Mouse (Mus musculus): Measurements from ENCODE around the gene Gpr176. TPM values are rescaled to one million over a fixed set of nuclear protein-coding genes. Genes with fewer than 3 reads are reported as not detected.

Gene Gpr176
- polyA plus RNA-seq, 1 experiment from 2014 or later: 2.1 TPM

DNA sequence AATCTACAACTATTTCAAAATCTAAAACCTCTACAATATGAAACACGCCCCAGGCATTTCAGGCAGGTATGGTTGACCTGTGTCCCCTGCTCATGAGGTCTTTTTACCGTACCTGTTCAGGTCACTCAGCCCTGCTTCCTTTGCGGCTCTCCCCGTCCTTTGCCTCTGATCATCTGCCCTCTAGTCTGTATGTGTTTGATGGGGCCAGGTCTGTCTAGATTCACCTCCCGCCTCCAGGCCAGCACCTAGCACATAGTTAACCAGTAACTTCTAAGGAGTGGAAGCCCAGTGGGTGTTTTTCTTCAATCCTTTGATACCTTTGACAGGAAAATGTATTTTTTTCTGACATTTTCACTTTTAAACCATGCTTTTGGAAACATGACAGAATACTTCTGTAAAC is 26.5 kb upstream of the Gpr176 start:
- no peak for ATAC-seq
- Histone ChIP-seq H3K9ac (replicated peaks) (no peak overlapping the region), H3K4me3 (replicated peaks) (no peak overlapping the region), H3K9me3 (no peaks in the 10 kb centered on the region), H3K27me3 (no peaks in the 10 kb centered on the region), H3K27ac (no peak overlapping the region), H3K36me3 (peaks cover 9% of the 10 kb centered on the region; the same call in 1 of the 2 replicates), H3K4me2 (replicated peaks) (no peak overlapping the region), H3K4me1 (replicated peaks) (0 out of 2 replicates have a peak, but pooled peaks cover 4% of the 10 kb centered on the region)
- 93% methylated on average over 5 of the region's 5 CpGs for WGBS

DNA sequence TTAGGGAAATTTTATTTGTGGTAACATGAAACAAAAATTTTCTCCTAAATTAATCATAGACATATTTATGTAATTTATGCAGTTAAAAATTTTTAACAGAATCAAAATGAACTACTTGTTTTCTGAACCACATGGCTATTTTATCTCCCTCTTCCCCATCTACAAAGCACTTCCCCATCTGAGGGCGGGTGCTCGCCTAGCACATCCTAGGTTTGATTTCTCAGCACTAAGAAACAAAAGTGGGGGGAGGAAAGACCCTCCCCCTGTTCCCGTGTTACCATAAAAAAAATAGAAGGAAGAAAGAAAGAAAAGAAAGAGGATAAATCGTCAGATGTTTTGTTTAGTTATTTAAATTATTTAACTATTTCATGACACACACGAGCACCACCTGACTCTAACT is 18.0 kb upstream of the Gpr176 start:
- 76% methylated on average over 5 of the region's 5 CpGs for WGBS
- no peak for ATAC-seq
- H3K4me3 ChIP-seq (replicated peaks): no peak overlapping the region

DNA sequence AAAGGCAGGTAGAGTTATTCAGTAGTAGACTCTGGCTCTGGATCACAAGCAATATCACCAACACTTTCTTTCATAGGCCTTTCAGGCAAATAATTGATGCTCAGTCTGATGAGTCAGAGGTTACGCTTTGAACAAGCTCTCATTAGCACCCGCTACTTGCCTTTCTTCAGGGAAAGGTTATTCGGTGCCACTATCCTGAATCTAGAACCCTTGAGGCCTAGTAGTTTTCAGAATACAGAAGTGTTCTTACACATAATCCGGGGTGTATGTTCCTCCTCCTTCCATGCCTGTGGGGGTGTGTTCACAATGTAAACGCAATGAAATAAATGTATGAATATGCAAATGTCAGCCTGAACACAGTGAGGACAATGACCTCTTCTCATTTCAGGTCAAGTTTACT is 16.9 kb upstream of the Gpr176 start:
- Histone ChIP-seq H3K4me2 (replicated peaks) (no peak overlapping the region), H3K4me3 (replicated peaks) (no peak overlapping the region), H3K4me1 (replicated peaks) (peaks cover 17% of the 10 kb centered on the region), H3K36me3 (no peaks in the 10 kb centered on the region), H3K9me3 (no peaks in the 10 kb centered on the region), H3K27ac (no peak overlapping the region), H3K9ac (replicated peaks) (no peak overlapping the region), H3K27me3 (no peaks in the 10 kb centered on the region)
- 83% methylated on average over 5 of the region's 5 CpGs for WGBS
- no peak for ATAC-seq

More for the DNA sequence above, 18.0 kb upstream of the Gpr176 start:
- no peak overlapping the region for H3K9ac ChIP-seq (replicated peaks)
- no peaks in the 10 kb centered on the region for H3K36me3 ChIP-seq
- no peaks in the 10 kb centered on the region for H3K27me3 ChIP-seq
- H3K9me3 ChIP-seq: no peaks in the 10 kb centered on the region
- peaks cover 17% of the 10 kb centered on the region for H3K4me1 ChIP-seq (replicated peaks)
- H3K4me2 ChIP-seq (replicated peaks): no peak overlapping the region
- no peak overlapping the region for H3K27ac ChIP-seq

DNA sequence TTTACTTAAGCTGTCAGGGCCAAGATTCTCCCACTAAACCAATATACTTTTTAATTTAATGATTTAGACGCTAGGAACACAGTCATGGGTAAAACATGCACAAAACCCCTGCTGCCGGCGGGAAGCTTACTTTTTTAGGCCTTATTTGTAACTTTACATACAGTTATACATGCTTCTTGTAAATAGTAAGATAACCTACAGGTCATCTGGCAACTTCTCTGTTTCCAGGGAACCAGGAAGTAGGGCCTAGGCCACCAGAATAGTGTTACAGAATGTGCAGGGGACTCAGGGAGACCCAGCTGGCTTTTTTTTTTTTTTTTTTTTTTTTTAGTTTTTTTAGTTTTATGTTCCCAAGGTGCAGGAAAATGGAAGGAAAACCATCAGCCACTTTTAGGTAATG is 16.4 kb upstream of the Gpr176 start:
- 77% methylated on average over 3 of the region's 3 CpGs for WGBS
- H3K4me3 ChIP-seq (replicated peaks): peak overlapping the region; percentile 82
- ATAC-seq: no peak
- no peaks in the 10 kb centered on the region for H3K27me3 ChIP-seq
- H3K4me2 ChIP-seq (replicated peaks): peak overlapping the region; percentile 71
- H3K4me1 ChIP-seq (replicated peaks): peaks cover 17% of the 10 kb centered on the region
- no peak overlapping the region for H3K9ac ChIP-seq (replicated peaks)
- H3K36me3 ChIP-seq: no peaks in the 10 kb centered on the region
- no peak overlapping the region for H3K27ac ChIP-seq
- no peaks in the 10 kb centered on the region for H3K9me3 ChIP-seq

DNA sequence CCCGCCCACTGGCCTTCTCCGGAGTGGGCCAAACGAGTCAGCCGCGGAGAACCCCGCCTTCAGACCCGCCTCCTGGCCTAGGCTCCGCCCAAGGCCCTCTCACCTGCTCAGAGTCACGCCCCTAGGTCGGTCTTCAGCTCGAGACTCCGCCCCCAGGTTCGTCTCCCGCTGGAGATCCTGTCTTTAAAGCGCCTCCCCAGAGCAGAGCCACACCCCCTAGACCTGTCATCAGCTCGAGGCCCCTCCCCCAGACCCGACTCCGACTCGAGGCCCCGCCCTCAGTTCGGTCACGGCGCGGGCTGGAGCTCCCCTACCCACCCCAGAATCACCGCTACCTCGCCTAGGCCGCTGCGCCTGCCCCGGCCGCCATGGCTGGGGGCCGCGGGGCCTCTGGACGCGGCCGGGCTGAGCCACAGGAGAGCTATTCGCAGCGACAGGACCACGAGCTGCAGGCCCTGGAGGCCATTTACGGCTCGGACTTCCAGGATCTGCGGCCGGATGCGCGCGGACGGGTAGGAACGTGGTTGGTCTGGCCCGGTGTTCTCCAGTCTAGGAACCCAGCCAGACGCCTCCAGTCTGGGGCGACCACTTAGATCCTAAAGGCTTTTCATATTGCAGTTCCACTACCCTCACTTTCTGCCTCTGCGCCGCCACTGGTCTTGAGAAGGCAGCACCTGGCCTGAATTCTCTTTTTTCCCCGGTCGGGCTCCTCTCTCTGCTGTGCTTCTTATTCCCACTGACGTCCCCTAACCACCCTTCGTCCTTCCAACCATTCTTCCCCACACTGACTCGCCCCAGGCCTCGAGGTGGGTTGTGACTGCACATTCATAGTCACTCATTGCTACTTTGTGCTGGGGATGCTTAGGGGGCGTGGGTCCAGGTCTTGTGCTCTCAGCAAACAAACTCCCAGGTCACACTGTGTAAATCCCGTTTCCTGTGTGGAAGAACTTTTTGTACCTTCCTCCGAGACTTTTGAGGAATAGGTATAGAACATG is 15.4 kb upstream of the Gpr176 start, which contains the start of gene Eif2ak4:
Gene Eif2ak4, plus strand, starts transcription at position 278 of the 995 bp plus-strand sequence.
- under 1% methylated on average over 61 of the region's 61 CpGs for WGBS
- H3K36me3 ChIP-seq: no peaks in the 10 kb centered on the region
- H3K27me3 ChIP-seq: no peaks in the 10 kb centered on the region
- H3K9ac ChIP-seq (replicated peaks): peak within 1 kb of the TSS; percentile 86
- peaks cover 17% of the 10 kb centered on the region for H3K4me1 ChIP-seq (replicated peaks)
- peak; percentile 98 for ATAC-seq
- H3K27ac ChIP-seq: peak within 1 kb of the TSS; percentile 90
- H3K9me3 ChIP-seq: no peaks in the 10 kb centered on the region
- H3K4me2 ChIP-seq (replicated peaks): peak within 1 kb of the TSS; percentile 71
- H3K4me3 ChIP-seq (replicated peaks): peak within 1 kb of the TSS; percentile 82

DNA sequence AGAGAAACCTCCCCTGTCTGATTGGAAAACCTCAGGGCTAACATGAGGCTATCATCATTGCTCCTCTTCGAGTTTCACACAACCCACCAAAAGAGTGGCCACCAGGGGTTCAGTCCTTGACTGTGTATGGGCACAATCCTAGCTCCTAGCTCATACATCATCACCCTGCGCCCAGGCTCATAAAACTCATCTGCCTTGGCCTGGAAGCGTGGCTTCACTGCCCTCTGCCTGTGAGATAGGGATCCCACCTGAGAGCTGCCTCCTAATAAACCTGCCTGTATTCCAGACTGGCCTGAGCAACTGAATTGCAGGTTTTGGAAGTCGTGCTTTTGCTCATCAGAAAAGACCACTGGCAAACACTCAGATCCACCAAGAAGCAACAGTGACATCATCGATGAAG is 10.2 kb upstream of the Gpr176 start:
- H3K4me1 ChIP-seq (replicated peaks): peaks cover 4% of the 10 kb centered on the region; the same call in 1 of the 2 replicates
- H3K36me3 ChIP-seq: no peaks in the 10 kb centered on the region
- H3K9me3 ChIP-seq: no peaks in the 10 kb centered on the region
- no peak for ATAC-seq
- no peak overlapping the region for H3K4me3 ChIP-seq (replicated peaks)
- no peak overlapping the region for H3K4me2 ChIP-seq (replicated peaks)
- 82% methylated on average over 5 of the region's 5 CpGs for WGBS
- H3K9ac ChIP-seq (replicated peaks): no peak overlapping the region
- H3K27ac ChIP-seq: no peak overlapping the region
- 0 out of 2 replicates have a peak, but pooled peaks cover 8% of the 10 kb centered on the region for H3K27me3 ChIP-seq

DNA sequence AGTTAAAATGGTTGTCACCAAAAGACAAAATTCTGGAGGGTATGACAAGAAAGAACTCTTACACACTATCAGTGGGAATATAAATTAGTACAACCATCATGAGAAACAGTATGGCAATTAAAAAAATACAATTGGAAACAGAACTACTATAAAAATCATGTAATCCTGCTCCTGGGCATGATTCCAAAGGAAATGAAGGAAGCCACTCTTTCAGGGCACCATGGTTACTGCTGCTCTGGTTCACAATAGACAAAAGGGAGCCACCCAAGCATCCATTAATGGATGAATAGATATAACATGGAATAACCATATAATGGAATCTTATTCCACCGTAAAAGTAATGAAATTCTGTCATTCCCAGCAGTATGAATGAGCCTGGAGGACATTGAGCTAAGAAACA is 6.5 kb upstream of the Gpr176 start:
- H3K4me2 ChIP-seq (replicated peaks): no peak overlapping the region
- no peak overlapping the region for H3K27ac ChIP-seq
- no peak for ATAC-seq
- H3K4me3 ChIP-seq (replicated peaks): no peak overlapping the region
- no peak overlapping the region for H3K9ac ChIP-seq (replicated peaks)
- H3K36me3 ChIP-seq: no peaks in the 10 kb centered on the region
- H3K4me1 ChIP-seq (replicated peaks): no peaks in the 10 kb centered on the region
- WGBS: 30% methylated on average over 1 of the region's 1 CpGs
- no peaks in the 10 kb centered on the region for H3K9me3 ChIP-seq
- peaks cover 19% of the 10 kb centered on the region for H3K27me3 ChIP-seq

DNA sequence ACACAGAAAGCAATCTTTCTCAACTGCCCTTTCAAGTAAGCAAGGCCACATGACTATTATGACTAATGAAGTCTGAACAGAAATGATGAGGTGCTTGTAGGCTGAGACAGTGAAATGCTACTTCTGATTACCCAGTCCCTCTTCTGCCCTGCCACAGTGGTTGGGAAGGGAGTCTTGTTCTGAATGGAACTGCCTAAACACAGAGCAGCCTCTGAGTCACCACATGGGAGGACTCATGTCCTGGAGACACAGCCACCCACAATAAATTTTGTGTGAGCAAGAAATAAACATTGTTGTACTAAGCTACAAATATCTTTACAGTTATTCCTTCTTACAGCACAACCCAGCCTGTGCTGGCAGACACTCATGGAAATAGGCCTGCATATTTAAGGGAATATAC is 2.7 kb upstream of the Gpr176 start:
- Histone ChIP-seq H3K9ac (replicated peaks) (no peak overlapping the region), H3K4me1 (replicated peaks) (peaks cover 18% of the 10 kb centered on the region), H3K27ac (no peak overlapping the region), H3K27me3 (peaks cover 32% of the 10 kb centered on the region), H3K9me3 (no peaks in the 10 kb centered on the region), H3K4me2 (replicated peaks) (no peak overlapping the region), H3K36me3 (no peaks in the 10 kb centered on the region), H3K4me3 (replicated peaks) (no peak overlapping the region)
- ATAC-seq: no peak

DNA sequence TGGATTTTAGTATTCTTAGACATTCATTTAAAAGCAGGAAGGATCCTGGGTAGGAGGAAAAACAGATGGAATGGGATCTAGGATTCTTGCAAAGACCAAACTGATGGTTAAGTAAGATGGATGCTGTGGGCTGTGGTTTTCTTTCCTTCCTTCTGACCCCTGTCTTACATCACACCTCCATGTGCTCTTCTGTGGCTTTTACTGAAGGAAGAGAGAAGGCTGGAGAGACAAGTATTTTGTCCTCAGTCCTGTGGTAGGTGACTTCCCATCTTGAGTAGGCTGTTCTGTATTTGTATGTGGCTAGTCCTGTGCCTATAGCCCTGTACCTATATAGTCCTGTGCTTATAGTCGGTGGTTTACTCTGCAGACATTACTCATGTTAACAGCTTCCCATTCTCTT is 2.3 kb upstream of the Gpr176 start:
- Histone ChIP-seq H3K9ac (replicated peaks) (no peak overlapping the region), H3K4me1 (replicated peaks) (peaks cover 18% of the 10 kb centered on the region), H3K27ac (no peak overlapping the region), H3K4me2 (replicated peaks) (no peak overlapping the region), H3K27me3 (peaks cover 35% of the 10 kb centered on the region), H3K9me3 (no peaks in the 10 kb centered on the region), H3K4me3 (replicated peaks) (no peak overlapping the region), H3K36me3 (no peaks in the 10 kb centered on the region)
- no peak for ATAC-seq
- WGBS: 97% methylated on average over 1 of the region's 1 CpGs

DNA sequence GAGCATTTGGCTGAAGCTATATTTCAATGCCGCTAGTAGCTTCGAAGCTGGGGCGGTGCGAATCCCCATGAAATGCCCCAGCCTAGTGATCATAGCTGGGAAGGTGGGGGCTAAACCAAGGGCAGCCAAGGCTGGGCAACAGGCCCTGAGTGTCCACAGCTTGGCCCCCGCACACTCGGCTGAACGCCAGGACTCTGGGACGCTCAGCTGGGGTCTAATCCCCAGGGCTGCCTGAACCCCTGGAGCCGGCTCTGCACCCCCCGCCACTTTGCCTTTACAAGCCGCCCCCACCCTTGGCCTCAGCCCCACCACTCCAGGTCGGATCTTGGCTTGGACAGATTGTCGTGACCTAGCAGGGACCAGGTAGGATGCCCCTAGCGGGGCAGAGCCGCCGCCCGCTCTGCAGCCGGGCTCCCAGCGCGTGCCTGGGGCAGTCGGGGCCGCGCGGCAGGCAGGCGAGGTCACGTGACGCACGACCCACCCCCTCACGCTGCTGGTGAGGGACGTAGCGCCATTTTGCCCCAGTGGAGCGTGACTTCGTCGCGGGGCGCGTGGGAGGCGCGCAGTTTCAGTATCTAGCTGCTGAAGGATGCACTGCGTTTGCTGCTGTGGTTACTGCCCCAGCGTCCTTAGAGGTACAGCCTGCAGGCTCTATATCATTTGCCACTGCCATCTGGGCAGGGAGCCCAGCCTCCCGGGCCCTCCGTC is 507 bp upstream of the Gpr176 start:
- Histone ChIP-seq H3K27ac (peak overlapping the region; percentile 44; the same call in 1 of the 2 replicates), H3K27me3 (peaks cover 50% of the 10 kb centered on the region), H3K9ac (replicated peaks) (peak overlapping the region; percentile 56), H3K9me3 (no peaks in the 10 kb centered on the region), H3K4me3 (replicated peaks) (peak overlapping the region; percentile 54), H3K4me2 (replicated peaks) (peak overlapping the region; percentile 86), H3K4me1 (replicated peaks) (peaks cover 18% of the 10 kb centered on the region), H3K36me3 (no peaks in the 10 kb centered on the region)
- 1% methylated on average over 43 of the region's 43 CpGs for WGBS
- ATAC-seq: peak; percentile 91

DNA sequence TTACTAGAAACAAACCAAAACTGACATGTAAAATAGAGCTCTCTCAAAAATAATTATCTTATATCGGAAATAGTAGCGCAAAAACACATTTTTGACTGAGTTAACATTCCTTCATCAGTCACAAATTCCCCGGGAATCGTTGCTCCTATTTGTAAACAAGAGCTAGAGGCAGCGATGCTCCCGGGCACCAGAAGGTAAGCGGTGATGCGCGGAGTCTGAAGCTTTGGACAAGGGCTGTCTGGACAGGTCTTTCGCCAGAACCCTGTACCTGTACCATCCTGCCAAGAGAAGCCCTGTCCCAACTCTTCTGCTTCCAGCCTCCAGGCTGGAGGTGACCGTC is 688 bp downstream of the Gpr176 start:
- H3K4me2 ChIP-seq (replicated peaks): peak overlapping the region; percentile 86
- H3K27ac ChIP-seq: no peak overlapping the region
- ATAC-seq: no peak
- H3K9me3 ChIP-seq: no peaks in the 10 kb centered on the region
- H3K27me3 ChIP-seq: peaks cover 45% of the 10 kb centered on the region
- WGBS: 9% methylated on average over 11 of the region's 11 CpGs
- peak overlapping the region; percentile 54 for H3K4me3 ChIP-seq (replicated peaks)
- H3K36me3 ChIP-seq: no peaks in the 10 kb centered on the region
- H3K9ac ChIP-seq (replicated peaks): peak overlapping the region; percentile 56; the same call in 1 of the 2 replicates
- peaks cover 18% of the 10 kb centered on the region for H3K4me1 ChIP-seq (replicated peaks)

DNA sequence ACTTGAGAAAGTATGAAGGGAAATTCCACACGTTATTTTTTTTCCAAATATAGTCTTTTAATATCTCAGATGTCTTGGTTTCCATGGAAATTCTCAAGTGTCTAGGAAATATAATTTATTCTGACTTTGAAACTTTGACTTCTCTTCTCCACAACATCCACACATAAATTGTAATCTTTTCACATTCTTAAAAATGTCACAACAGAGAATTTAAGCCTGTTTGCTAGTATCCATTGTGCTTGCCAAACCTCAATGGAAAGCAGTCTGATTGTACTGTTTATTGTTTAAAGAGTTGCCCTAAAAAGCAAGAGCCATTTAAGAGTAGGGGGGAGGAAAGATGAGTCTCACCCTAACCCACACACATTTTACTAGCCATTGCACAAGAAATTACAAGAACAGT is 1.4 kb downstream of the Gpr176 start:
- no peak overlapping the region for H3K27ac ChIP-seq
- no peak overlapping the region for H3K4me3 ChIP-seq (replicated peaks)
- no peaks in the 10 kb centered on the region for H3K36me3 ChIP-seq
- peaks cover 18% of the 10 kb centered on the region for H3K4me1 ChIP-seq (replicated peaks)
- 59% methylated on average over 1 of the region's 1 CpGs for WGBS
- H3K4me2 ChIP-seq (replicated peaks): no peak overlapping the region
- H3K9me3 ChIP-seq: no peaks in the 10 kb centered on the region
- ATAC-seq: no peak
- no peak overlapping the region for H3K9ac ChIP-seq (replicated peaks)
- peaks cover 45% of the 10 kb centered on the region for H3K27me3 ChIP-seq

Measured in midbrain, embryonic 13.5 days (tissue).